Mouse (Mus musculus): ENCODE measurements around the gene Gm20388.

DNA sequence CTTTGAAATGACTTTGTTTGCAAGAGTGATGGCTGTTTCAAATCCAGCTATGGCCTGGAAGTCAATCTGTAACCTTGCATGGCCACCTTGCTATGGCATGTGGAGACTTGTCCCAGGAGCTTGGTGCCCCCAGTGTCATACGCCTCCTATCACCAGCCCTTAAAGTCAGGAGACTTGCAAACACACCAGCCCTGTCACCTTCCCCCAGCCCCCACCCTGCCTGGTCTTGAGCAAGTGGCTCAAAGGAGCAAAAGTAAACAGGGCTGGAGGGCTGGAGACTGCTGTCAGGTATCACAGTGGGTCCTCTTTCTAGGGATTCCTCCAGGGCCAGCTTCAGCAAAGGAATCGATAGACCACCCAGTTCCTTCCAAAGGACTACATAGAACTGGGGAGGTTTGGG, 2400.5 kb downstream of the Gm20388 start:
- TF ChIP-seq CTCF (IDR thresholded peaks at IDR 0.05; ENCODE audit: control insufficient read depth, insufficient read depth, low read length) (no peak), POLR2A (IDR thresholded peaks at IDR 0.05; ENCODE audit: borderline replicate concordance, control insufficient read depth, low read depth, low read length) (no peak)

Measured in bone marrow, adult 2 months (tissue).